Mouse (Mus musculus) kidney, postnatal 10 days (tissue): ENCODE results near the gene Myo16.

Experiments
- DNase-seq: peaks from one replicate; pipeline ENCODE4 v3.0.0; 2021; ENCODE audit warnings: mixed read lengths

Gene Myo16

GRCm38 (mm10) chr8:10483841-10484240, 330.1 kb downstream of the Myo16 start:
- DNase-seq: no peak

GRCm38 (mm10) chr8:10489738-10490419, 336.2 kb downstream of the Myo16 start:
- no peak for DNase-seq

GRCm38 (mm10) chr8:10490420-10490784, 336.7 kb downstream of the Myo16 start:
- no peak for DNase-seq

GRCm38 (mm10) chr8:10490874-10491273, 337.2 kb downstream of the Myo16 start:
- DNase-seq: no peak

- DNase-seq: no peak
Measured at GRCm38 (mm10) chr8:10499846-10500245, 346.1 kb downstream of the Myo16 start.

- DNase-seq: no peak
Measured at GRCm38 (mm10) chr8:10500465-10500864, 346.8 kb downstream of the Myo16 start.

GRCm38 (mm10) chr8:10501750-10502149, 348.0 kb downstream of the Myo16 start:
- no peak for DNase-seq

GRCm38 (mm10) chr8:10512105-10512504, 358.4 kb downstream of the Myo16 start:
- DNase-seq: no peak

GRCm38 (mm10) chr8:10517381-10517780, 363.7 kb downstream of the Myo16 start:
- no peak for DNase-seq

- no peak for DNase-seq
Measured at GRCm38 (mm10) chr8:10519276-10519675, 365.6 kb downstream of the Myo16 start.

GRCm38 (mm10) chr8:10521463-10521862, 367.8 kb downstream of the Myo16 start:
- no peak for DNase-seq

GRCm38 (mm10) chr8:10525686-10526085, 372.0 kb downstream of the Myo16 start:
- DNase-seq: no peak

- no peak for DNase-seq
Measured at GRCm38 (mm10) chr8:10526616-10527015, 372.9 kb downstream of the Myo16 start.

- DNase-seq: no peak
Measured at GRCm38 (mm10) chr8:10534619-10535286, 381.0 kb downstream of the Myo16 start.

- no peak for DNase-seq
Measured at GRCm38 (mm10) chr8:10538319-10538718, 384.6 kb downstream of the Myo16 start.

- DNase-seq: no peak
Measured at GRCm38 (mm10) chr8:10539665-10540064, 386.0 kb downstream of the Myo16 start.

GRCm38 (mm10) chr8:10545890-10546289, 392.2 kb downstream of the Myo16 start:
- DNase-seq: no peak

GRCm38 (mm10) chr8:10546519-10546918, 392.8 kb downstream of the Myo16 start:
- no peak for DNase-seq

- DNase-seq: no peak
Measured at GRCm38 (mm10) chr8:10548003-10548584, 394.4 kb downstream of the Myo16 start.

GRCm38 (mm10) chr8:10549434-10549833, 395.7 kb downstream of the Myo16 start:
- no peak for DNase-seq

- DNase-seq: no peak
Measured at GRCm38 (mm10) chr8:10557961-10558360, 404.2 kb downstream of the Myo16 start.

GRCm38 (mm10) chr8:10559479-10559878, 405.8 kb downstream of the Myo16 start:
- DNase-seq: no peak

GRCm38 (mm10) chr8:10561616-10562015, 407.9 kb downstream of the Myo16 start:
- DNase-seq: no peak

- no peak for DNase-seq
Measured at GRCm38 (mm10) chr8:10562046-10562445, 408.3 kb downstream of the Myo16 start.
